Mouse (Mus musculus): ENCODE measurements at regions not wholly inside any gene's neighbourhood (a gene's known extent, or its start where the extent isn't known, plus 50 kb on each side); places are given as distances from the start of the nearest gene placed in this dataset.
"Not testable (repeated sequence)": the region's sequence is repeated elsewhere in the genome, so short reads cannot be mapped to it uniquely, and the experiment has no call there.

DNA sequence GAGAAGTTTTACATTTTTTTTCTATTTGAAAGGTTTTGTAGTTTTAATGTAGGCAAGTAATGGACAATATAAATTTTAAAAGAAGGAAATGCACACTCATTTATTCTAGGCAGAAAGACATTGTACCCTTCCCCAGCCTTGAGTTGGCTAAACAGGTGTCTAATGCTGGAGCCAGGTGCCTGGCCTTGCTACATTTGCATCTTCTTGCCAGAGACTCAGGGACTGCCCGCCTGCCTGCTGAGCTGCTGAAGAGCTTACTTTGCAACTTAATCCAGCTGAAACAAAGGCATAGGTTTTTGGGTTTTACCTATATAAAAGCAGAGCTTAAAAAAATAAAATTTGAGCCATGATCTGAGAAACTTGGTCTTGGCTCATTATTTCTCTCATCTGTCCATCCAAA lies 249.6 kb upstream of the Gje1 start:
- WGBS, result 47% methylated on average over 1 of the region's 1 CpGs
- H3K4me1 ChIP-seq (ENCODE audit: control insufficient read depth, insufficient read depth), result no peaks in the 10 kb centered on the region
- H3K27ac ChIP-seq (ENCODE audit: low read depth), result no peak overlapping the region

GRCm38 (mm10) chr10:14966771-14967170 lies 248.8 kb upstream of the Gje1 start:
- not testable (repeated sequence) for H3K9me3 ChIP-seq (replicated peaks; ENCODE audit: control insufficient read depth, low read length); ATAC-seq (ENCODE audit: insufficient read depth, low read depth); DNase-seq (ENCODE audit: low spot score); H3K4me2 ChIP-seq (ENCODE audit: low read depth, low read length); H3K36me3 ChIP-seq (replicated peaks; ENCODE audit: control insufficient read depth, insufficient read depth, low read length); H3K27me3 ChIP-seq (ENCODE audit: control insufficient read depth, insufficient read depth, low read length); H3K27ac ChIP-seq (ENCODE audit: low read depth); H3K4me3 ChIP-seq (ENCODE audit: low read depth, low read length); H3K9ac ChIP-seq (replicated peaks; ENCODE audit: low read depth, low read length); H3K4me1 ChIP-seq (ENCODE audit: control insufficient read depth, insufficient read depth)
- 77% methylated on average over 3 of the region's 3 CpGs for WGBS

More for the DNA sequence above, 249.6 kb upstream of the Gje1 start:
- no peaks in the 10 kb centered on the region for H3K9me3 ChIP-seq (replicated peaks; ENCODE audit: control insufficient read depth, low read length)
- no peaks in the 10 kb centered on the region for H3K27me3 ChIP-seq (ENCODE audit: control insufficient read depth, insufficient read depth, low read length)
- ATAC-seq (ENCODE audit: insufficient read depth, low read depth) (no peak), DNase-seq (ENCODE audit: low spot score) (no peak)
- no peaks in the 10 kb centered on the region for H3K36me3 ChIP-seq (replicated peaks; ENCODE audit: control insufficient read depth, insufficient read depth, low read length)
- no peak for TF ChIP-seq EP300 (IDR thresholded peaks at IDR 0.05; ENCODE audit: low read depth)
- TF ChIP-seq CTCF (IDR thresholded peaks at IDR 0.05; ENCODE audit: low read depth), result no peak
- no peak overlapping the region for H3K9ac ChIP-seq (replicated peaks; ENCODE audit: low read depth, low read length)
- H3K4me3 ChIP-seq (ENCODE audit: low read depth, low read length), result no peak overlapping the region
- no peak overlapping the region for H3K4me2 ChIP-seq (ENCODE audit: low read depth, low read length)

GRCm38 (mm10) chr10:14952899-14953478 lies 235.0 kb upstream of the Gje1 start:
- no peak overlapping the region for H3K4me2 ChIP-seq (ENCODE audit: low read depth, low read length)
- WGBS, result 39% methylated on average over 1 of the region's 1 CpGs
- DNase-seq (ENCODE audit: low spot score) (no peak), ATAC-seq (ENCODE audit: insufficient read depth, low read depth) (no peak)
- H3K36me3 ChIP-seq (replicated peaks; ENCODE audit: control insufficient read depth, insufficient read depth, low read length), result no peaks in the 10 kb centered on the region
- no peak overlapping the region for H3K9ac ChIP-seq (replicated peaks; ENCODE audit: low read depth, low read length)
- no peaks in the 10 kb centered on the region for H3K27me3 ChIP-seq (ENCODE audit: control insufficient read depth, insufficient read depth, low read length)
- no peaks in the 10 kb centered on the region for H3K9me3 ChIP-seq (replicated peaks; ENCODE audit: control insufficient read depth, low read length)
- TF ChIP-seq EP300 (IDR thresholded peaks at IDR 0.05; ENCODE audit: low read depth) (no peak), CTCF (IDR thresholded peaks at IDR 0.05; ENCODE audit: low read depth) (no peak)
- no peak overlapping the region for H3K27ac ChIP-seq (ENCODE audit: low read depth)
- H3K4me3 ChIP-seq (ENCODE audit: low read depth, low read length), result no peak overlapping the region
- no peaks in the 10 kb centered on the region for H3K4me1 ChIP-seq (ENCODE audit: control insufficient read depth, insufficient read depth)

DNA sequence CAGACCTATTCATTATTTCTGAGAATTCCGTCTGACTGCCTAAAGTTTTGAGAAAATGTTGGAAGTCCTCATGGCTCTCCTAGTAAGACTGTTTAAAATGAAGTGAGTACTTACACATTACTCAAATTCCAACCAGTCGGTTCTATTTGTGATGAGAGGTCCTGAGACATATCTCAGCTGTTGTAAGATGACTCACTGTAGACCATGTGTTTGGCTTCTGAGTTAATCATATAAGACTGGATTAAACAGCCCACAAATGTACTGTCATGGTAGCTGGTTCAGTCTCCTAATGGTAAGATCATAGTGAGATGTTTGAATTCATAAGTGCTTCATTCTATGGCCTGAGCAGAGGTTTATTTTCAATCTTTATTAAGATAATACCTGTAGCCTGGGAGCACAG lies 223.9 kb upstream of the Gje1 start:
- Histone ChIP-seq H3K9ac (replicated peaks; ENCODE audit: low read depth, low read length) (no peak overlapping the region), H3K4me3 (ENCODE audit: low read depth, low read length) (no peak overlapping the region), H3K27me3 (ENCODE audit: control insufficient read depth, insufficient read depth, low read length) (no peaks in the 10 kb centered on the region), H3K4me2 (ENCODE audit: low read depth, low read length) (no peak overlapping the region), H3K4me1 (ENCODE audit: control insufficient read depth, insufficient read depth) (no peaks in the 10 kb centered on the region), H3K27ac (ENCODE audit: low read depth) (no peak overlapping the region), H3K36me3 (replicated peaks; ENCODE audit: control insufficient read depth, insufficient read depth, low read length) (no peaks in the 10 kb centered on the region), H3K9me3 (replicated peaks; ENCODE audit: control insufficient read depth, low read length) (no peaks in the 10 kb centered on the region)
- peak; percentile 18 for DNase-seq (ENCODE audit: low spot score)
- 37% methylated on average over 2 of the region's 2 CpGs for WGBS
- no peak for TF ChIP-seq EP300 (IDR thresholded peaks at IDR 0.05; ENCODE audit: low read depth)
- TF ChIP-seq CTCF (IDR thresholded peaks at IDR 0.05; ENCODE audit: low read depth), result no peak
- ATAC-seq (ENCODE audit: insufficient read depth, low read depth), result no peak

Data from heart, postnatal 0 days (tissue).